Mouse (Mus musculus): ENCODE measurements around the gene Mkrn1.
"Not testable (repeated sequence)": the region's sequence is repeated elsewhere in the genome, so short reads cannot be mapped to it uniquely, and the experiment has no call there.

Mkrn1 gene

DNA sequence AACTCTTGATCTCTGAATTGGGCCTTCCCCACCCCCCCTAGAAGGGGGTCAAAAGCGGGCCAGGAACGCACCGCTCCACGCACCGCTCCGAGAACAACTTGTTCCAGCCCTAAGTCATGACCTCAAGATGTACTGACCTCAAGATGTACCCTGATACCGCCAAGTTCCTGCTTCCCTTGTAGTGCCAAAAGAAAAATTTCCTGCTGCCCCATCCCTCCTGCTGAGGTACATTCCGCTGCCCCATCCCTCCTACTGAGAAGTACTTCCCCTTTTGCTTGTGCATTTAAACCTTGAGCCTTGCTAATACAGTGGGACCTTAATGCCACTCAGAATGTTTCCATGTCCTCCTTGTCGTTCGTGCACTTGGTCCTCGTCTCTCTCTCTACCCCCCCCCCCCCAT is 10.5 kb upstream of the Mkrn1 start:
- DNase-seq (ENCODE audit: low spot score), result no peak

DNA sequence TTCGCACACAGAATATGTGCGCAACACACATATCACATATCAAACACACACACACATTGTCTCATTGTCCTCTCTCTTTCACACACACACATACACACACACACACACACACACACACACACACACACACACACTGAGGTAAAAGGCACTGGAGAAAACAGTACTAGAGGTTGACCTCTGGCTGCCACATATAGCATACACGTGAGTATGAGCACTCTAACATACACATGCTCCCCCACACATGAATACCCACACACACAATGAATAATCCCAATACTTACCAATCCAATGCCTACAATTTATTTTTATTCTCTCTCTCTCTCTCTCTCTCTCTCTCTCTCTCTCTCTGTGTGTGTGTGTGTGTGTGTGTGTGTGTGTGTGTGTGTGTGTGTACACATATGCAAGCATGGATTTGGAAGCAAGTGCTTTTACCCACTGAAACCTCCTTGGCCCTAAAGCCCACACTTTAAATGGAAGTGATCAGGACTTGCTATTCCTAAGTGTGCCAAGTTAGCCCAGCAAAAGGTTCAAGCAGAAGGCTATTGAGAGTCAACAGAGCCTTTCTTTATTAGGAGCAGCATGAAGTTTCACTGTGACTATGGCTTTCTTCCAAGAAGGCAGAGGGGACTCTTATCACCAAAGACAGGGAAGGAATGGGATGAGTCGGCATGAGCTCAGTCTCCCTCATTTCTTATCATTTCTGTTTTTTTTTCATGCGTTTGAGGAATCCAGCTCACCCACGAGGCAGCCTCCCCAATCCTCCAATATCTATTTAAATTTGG is 8.9 kb upstream of the Mkrn1 start:
- DNase-seq (ENCODE audit: low spot score), result no peak

DNA sequence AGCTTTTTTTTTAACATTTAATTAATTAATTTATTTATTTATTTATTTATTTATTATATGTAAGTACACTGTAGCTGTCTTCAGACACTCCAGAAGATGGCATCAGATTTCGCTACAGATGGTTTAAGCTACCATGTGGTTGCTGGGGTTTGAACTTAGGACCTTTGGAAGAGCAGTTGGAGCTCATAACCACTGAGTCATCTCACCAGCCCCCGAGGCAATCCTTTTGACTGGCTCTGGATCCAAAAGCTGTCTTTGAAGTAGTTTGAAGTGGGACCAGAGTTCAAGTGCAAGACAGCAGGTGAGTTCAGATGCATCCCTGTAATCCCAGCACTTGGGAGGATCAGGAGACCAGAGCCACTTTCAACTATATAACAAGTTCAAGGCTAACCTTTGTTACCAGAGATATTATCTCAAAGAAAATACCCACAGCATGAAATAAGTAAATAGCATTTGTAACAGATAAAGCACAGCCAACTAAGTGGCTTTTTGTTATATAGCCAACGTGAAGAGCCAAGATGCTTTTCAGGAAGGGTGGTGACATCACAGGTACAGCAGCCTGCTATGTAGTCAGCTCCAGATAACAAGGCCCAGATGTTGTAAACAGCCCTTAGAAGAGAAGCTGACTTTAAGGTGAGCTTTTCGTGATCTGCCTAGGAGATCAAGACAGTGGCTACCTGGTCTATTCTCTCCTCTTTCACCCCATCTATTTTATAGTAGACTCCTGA is 7.2 kb upstream of the Mkrn1 start:
- DNase-seq (ENCODE audit: low spot score), result no peak

DNA sequence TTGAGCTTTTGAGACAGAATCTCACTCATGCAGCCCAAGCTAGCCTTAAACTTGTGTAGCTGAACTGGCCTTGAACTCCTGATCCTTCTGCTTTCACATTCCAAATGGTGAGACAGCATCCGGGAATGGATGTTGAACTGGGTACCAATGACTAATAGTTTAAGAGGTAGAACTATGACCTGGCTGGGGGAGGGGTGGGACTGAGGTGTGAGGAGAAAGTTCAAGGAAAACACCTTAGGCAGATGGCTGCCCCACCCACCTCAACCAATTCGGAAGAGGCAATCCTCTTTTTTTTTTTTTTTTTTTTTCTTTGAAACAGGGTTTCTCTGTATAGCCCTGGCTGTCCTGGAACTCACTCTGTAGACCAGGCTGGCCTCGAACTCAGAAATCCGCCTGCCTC is 6.5 kb upstream of the Mkrn1 start:
- DNase-seq (ENCODE audit: low spot score), result no peak

DNA sequence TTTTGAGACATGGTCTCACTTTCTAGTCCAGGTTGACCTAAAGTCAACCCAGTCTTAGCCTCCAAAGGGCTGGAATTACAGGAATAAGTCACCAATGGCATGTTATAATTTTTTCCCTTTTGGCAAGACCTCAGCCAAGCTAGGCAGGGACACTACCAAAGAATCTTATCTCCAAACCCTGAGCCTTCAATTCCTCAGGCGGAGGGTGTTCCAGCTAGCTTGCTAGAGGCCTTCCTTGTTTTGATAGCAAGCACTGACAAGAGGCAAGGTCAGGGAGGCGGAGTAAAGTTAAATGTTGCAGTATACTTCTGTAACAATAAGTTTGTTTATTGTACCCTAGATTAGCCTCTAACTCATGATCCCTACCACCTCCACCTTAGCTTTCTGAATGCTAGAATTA is 4.9 kb upstream of the Mkrn1 start:
- no peak for DNase-seq (ENCODE audit: low spot score)

DNA sequence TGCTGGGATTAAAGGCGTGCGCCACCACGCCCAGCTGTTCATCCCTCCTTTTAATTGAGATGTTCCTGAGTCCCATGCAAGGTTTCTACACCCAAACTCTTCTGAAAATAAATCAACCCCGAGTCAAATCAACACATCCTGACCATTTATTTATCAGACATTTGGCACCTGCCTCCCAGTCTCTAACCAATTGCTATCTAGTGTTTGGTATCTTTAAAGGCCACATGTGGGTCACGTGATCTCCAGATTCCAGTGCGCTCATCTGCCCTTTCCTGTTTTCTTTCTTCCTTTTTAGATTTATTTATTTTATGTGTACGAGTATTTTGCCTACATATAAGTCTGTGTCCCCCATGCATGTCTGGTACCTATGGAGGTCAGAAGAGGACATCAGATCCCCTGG is 3.4 kb upstream of the Mkrn1 start:
- no peak for DNase-seq (ENCODE audit: low spot score)

DNA sequence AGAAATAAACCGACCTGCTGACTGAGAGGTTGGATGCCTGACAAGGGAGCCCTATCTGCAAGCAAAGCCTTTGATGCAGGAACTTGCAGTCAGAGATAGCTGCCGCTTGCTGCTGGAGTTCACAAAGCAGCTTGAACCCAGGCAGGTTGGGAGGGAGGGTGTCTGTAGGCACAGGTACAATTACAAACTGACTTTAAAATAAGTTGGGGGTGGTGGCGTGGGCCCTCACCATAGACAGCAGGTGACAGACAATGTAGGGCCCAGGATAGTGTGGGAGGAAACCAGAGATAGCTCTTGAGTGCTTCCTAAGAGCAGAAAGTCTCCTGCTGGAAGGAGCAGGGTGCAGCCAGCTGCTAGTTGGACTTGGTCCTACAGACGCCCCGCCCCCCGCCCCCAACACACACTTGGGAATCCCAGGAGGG is 2.9 kb upstream of the Mkrn1 start:
- DNase-seq (ENCODE audit: low spot score), result no peak

DNA sequence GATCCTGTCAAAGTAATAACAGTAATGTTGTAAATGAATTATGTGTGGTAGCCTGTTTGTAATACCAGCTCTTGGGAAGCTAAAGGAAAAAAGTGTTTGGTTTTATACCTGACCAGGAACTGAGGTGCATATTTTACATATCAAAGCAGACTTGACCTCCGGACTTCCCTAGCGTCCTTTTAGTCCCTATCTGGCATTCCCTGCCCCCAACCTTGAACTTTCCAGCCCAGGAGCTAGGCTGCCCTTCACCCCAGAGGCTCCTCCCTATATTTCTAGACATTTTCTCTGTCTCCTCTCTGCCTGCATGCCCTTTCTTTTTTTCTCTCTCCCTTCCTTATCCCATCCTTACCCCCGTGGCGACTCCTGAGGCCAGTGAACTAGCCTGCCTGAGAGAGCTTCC is 605 bp upstream of the Mkrn1 start:
- no peak for DNase-seq (ENCODE audit: low spot score)

DNA sequence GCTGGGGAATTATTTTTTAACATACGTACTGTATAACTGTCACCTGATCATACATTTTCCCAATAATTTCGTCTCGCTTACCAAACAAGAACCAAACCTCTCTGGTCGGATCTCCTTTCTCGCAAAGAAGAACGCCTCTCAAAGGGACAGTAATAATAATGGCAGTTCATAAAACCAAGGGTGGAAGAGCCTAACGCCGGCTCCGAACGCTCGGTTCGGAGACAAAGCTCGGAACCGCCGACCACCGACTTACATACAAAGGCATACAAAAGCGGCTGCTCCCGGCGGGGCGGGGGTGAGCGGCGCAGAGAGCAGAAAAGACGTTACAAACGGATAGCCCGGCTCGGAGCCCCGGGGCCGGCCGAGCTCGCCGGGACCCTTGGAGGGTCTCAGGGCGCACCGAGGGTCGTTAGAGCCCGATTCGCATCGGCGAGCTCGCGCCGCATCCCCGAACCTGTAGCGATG is 844 bp downstream of the Mkrn1 start:
- DNase-seq (ENCODE audit: low spot score), result peak; percentile 62

DNA sequence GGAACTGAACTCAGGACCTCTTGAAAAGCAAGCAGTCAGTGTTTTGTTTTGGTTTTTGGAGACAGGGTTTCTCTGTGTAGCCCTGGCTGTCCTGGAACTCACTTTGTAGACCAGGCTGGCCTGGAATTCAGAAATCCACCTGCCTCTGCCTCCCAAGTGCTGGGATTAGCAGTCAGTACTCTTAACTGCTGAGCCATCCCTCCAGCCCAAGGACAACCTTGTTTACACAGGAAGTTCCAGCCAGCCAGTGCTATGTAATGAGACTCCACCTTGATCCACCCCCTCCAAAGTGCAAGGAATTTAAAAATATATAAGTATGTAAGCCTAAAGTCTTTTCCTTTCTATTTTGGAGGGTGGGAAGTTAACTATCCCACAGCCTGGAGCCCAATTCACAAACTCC is 3.6 kb downstream of the Mkrn1 start:
- not testable (repeated sequence) for DNase-seq (ENCODE audit: low spot score)

DNA sequence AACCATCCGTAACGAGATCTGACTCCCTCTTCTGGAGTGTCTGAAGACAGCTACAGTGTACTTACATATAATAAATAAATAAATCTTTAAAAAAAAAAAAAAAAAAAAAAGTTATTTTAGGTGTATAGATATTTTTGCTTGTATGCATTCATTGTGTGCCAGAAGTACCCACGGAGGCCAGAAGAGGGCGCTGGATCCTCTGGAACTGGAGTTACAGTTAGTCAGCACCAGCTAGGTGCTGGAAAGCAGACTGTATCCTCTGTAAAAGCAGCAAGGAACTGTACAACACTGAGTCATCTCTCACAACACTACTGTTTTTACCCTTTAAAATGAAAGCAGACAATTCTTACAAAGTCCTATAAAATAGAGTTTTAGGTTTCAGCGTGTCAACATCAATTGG is 4.5 kb downstream of the Mkrn1 start:
- peak; percentile 70 for DNase-seq (ENCODE audit: low spot score)

DNA sequence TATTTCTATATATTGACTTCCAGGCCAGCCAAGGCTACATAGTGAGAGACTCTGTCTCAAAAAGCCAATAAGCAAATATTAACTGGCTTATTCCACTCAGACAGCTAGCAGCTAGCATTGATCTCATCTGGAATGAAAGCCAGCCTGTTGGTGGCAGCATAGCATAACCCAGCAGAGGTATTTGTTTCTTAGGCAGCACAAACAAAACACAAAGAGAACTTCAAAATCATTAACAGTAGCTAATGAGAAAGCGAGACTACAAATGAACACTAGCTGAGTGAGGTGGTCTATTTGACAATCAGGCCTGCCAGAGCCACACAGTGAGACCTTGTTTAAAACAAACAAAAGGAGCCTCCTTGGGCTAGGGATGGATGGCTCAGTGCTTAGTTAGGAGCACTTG is 6.2 kb downstream of the Mkrn1 start:
- DNase-seq (ENCODE audit: low spot score), result no peak

DNA sequence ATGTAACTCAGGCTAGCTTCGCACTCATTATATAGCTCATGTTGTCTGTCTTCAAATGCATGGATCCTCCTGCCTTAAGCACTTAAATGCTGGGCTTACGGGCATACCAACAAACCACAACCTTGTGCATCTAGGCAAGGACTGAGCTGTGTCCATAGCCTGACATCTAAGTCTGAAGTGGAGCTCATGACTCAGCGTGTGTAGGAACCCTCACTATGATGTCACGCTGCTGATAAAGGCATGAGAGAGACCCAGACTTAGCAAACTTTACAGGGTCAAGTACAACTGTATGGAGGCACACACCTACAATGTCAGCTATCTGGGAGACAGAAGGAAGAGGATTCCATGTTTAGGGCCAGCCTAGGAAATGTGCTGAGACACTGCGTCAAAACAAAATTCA is 13.8 kb downstream of the Mkrn1 start:
- no peak for DNase-seq (ENCODE audit: low spot score)

DNA sequence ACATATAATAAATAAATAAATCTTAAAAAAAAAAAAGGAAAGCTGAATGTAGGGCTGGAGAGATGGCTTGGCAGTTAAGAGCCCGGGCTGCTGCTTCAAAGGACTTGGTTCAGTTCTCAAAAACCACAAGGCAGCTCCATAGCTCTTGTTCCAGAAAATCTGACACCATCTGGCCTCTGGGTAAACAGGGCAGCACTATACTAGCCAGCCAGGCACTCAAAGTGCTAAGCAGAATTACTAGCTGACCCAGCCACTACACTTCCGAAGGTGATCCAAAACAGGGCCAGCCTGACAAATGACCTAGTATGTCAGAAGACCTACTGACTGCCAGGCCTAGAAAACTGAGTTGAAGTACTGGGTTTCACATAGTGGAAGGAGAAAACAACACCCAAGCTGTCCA is 17.1 kb downstream of the Mkrn1 start:
- no peak for DNase-seq (ENCODE audit: low spot score)

DNA sequence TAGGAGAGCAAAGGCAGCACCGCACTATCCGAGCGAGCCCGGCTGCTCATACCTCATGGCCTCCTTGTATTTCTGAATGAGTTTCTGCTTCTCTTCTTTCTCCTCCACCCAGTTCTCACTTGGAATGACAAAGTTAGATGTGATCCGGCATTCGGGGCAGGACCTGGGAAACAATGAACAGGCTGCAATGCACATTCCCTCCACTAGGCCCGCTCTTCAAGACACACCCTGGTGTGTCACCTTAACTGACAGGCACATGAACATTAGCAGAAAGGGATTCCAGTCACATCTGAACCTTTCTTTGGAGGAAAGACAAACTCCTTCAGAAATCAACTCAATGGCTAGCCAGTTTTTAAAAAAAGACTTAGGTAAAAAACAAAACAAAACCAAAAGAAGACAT is 19.9 kb downstream of the Mkrn1 start:
- peak; percentile 81 for DNase-seq (ENCODE audit: low spot score)

DNA sequence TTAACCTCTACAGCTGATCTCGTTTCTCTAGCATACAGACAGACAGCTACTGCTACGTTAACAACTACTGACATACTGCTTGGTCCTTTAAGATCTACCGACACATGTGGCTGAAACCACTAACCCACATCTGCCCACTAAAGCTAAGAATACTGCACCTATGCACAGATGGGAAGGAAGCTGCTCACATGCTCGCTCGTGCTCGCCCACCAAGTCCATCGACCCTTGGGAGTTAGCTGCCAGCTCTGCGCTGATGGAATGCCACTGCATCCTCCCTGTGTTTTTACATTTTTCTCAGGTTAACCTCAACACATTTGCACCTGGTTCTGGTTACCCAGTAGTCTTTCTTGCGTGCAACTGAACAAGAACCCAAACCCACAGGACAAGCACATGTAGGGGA is 21.9 kb downstream of the Mkrn1 start:
- DNase-seq (ENCODE audit: low spot score), result no peak

DNA sequence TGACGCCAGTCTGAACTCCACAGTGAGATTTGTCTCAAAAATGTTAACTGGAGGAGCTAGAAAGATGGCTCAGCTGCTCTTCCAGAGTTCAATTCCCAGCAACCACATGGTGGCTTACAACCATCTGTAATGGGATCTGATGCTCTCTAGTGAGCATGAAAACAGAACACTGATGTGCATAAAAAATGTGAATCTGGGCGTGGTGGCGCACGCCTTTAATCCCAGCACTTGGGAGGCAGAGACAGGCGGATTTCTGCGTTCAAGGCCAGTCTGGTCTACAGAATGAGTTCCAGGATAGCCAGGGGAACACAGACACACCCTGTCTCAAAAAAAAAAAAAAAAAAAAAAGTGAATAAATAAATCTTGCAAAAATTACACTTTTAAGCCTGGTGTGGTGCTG is 23.2 kb downstream of the Mkrn1 start:
- no peak for DNase-seq (ENCODE audit: low spot score)

DNA sequence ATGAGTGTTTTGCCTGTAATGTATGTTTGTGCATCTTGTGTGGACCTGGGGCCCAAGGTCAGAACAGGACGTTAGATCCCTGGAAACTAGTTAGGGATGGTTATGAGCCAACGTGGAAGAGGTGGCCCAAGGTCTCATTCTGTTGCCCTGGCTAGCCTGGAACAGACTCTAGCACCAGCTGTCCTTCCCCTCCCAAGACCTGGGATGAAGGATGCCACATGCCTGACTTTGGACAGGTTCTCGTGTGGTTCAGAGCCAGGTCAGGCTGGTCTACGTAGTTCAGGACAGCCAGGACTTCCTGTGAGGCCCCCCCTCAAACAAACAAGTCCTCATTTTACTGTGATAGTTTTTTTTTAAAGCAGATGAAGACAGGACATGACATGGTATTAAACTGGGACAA is 24.3 kb downstream of the Mkrn1 start:
- DNase-seq (ENCODE audit: low spot score), result no peak

DNA sequence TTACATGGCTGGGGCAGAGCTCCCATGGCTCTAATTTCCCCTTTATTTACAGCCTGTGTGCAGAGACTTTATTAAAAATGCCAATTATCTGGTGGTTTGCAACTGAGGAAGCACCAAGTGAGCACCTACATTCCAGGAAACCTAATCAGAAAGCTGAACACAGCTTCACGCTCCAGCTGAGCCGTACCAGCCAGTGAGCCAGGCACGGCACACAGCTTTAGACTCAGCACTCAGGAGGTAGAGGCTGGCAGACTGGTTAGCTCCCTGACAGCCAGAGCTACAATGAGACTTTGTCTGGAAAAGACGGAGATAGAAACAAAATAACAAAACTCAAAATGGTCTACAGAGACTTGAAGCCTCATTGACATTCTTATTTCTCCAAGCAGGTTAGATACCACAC is 24.8 kb downstream of the Mkrn1 start:
- DNase-seq (ENCODE audit: low spot score), result no peak

DNA sequence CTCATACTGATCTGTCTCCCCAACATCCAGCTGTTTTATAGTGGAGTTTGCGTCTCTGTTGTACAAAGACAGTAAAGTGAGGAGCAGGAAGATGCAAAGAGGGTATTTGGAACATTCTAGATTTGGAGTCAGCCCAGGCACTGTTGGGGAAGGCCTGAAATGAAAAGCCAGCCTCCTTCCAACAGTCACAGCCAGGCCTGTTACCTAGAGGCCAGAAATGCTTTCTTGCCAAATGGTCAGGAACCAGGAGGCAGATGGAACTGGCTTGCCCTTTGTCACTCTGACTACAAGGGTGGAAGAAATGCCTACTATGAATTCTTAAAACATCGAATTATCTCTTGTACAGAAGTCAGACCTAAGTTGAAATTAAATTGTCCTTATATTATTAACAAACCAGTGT is 30.3 kb downstream of the Mkrn1 start:
- DNase-seq (ENCODE audit: low spot score), result no peak

DNA sequence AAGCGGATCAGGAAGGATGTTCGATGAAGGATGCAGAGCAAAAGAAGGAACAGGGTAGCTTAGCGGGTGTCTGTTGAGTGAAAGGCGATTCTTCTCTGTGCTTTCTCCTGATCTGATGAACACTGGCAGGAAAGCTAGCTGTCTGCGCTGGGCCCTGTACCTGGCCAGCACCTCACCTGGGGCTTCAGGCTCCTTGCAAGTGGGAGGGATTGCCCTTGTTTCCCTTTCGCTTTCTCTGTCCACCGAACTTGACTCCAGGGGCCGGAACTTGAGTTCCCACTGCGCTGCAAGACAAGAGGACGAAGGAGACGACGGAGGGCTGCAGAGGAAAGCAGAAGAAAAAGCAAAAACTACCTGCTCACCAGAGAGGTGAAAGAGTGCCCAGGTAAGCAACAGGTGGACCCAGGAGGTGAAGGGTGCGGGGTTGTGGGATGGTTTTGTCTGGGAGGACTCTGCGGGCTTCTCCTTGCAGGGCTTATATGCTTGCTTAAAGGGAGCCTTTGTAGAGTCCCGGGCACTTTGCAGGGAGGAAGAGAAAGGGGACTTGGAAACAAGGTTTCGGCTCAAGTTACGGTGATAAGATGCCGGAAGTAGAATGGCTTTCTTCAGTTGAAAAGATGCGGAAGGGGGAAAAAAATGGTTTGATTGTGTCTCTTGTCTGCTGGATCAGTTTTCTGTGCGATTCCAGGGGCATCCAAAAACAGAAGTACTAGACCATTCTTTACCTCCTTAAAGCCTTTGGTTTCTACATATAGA is 39.0 kb downstream of the Mkrn1 start, which contains the start of gene Rab19:
Rab19 (plus strand) TSS at position 51 of the 756 bp plus-strand sequence.
- peak; percentile 59 for DNase-seq (ENCODE audit: low spot score)

DNA sequence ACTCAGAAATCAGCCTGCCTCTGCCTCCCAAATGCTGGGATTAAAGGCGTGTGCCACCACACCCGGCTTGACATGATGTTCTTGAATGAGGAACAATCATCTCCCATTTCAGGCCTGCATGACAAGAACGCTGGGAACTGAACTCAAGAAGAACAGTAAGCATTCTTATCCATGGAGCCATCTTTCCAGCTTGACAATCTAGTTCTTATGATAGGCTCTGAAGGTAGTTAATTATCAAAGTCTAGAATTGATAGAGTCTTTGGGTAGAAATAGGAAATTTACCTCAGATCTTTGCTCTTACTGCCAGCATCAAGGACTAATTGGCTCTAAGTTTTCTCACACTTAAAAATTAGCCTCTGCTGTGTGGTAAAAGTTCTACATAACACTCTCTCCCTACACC is 40.0 kb downstream of the Mkrn1 start:
- no peak for DNase-seq (ENCODE audit: low spot score)

DNA sequence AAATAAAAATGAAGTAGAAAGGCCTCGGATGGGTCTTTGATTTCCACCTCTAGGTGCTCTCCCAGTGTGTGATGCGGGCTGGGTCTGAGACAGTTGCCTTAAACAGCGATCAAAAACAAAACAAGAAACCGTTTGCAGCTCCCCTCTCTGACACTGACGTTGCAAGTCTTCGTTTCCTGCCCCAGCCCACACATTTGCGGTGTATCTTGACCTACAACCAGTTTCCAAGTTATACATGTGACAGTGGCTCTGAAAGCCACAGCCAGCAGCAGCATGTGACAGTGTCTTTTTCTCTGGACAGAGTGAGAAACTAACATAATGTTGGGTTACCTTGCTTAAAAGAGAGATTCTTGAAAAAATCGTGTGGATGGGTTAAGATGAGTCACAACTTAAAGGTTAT is 40.5 kb downstream of the Mkrn1 start:
- no peak for DNase-seq (ENCODE audit: low spot score)

Measured in embryo, embryonic 10.5 days (tissue).